In the genomic region with DNA sequence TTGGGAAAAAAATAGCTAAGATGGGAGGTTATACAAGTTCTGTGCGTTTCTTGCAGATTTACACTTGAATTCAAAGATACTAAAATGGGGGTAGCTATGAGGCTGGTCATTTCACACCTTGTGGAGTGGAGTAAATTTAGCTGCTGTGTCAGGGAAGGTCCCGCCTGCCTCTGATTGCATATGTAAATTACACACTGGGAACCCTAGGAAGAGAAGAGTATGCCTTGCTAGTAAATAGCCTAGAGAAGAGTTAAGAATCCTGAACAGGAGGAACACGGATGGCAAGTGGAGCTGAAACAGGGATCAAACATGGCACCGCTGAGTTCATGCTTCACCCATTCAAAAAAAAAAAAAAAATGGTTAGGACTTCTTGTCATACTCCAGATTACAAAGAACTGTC, we compare ENCODE assay signal across 19 mouse cellular contexts. TPM values are rescaled to one million over a fixed set of nuclear protein-coding genes. Genes with fewer than 3 reads are reported as not detected.
A peak's percentile ranks its signal among the peaks of the same experiment; 100 is the strongest.
DNase-seq lines count a peak whose midpoint lies in the region; ATAC-seq and TF ChIP-seq lines count a peak whose summit lies in the region.
"Had no signal": no experiment of that assay in that cellular context is flagged by ENCODE, and none has a peak within 500 bp of the region (broad histone marks: within the 10 kb centered on the region; RNA-seq: fewer than 3 reads in every experiment).

No protein-coding gene starts in this region.

- no peak for TF ChIP-seq CTCF in testis, adult 2 months (IDR thresholded peaks at IDR 0.05; ENCODE audit: control insufficient read depth, insufficient read depth, insufficient replicate concordance, low read depth, low read length)

- peak; percentile 55 for DNase-seq in heart, adult 11 months
- no peak for DNase-seq in heart, postnatal 4 days
- DNase-seq in testis, postnatal 14 days (ENCODE audit: low spot score), result no peak
- DNase-seq: adrenal gland, adult 8-10 months; adrenal gland, postnatal 14 days; adrenal gland, postnatal 36 days; cerebellum, adult 11-12 months; cerebellum, adult 2 months; cerebellum, adult 9-11 months; cerebellum, postnatal 25 days; forebrain, postnatal 0 days had no signal

- no peaks in the 10 kb centered on the region for H3K36me3 ChIP-seq in testis, adult 2 months (ENCODE audit: control insufficient read depth, insufficient read depth, low read length)
- H3K36me3 ChIP-seq: embryonic facial prominence, embryonic 12.5 days; forebrain, embryonic 15.5 days had no signal

- H3K4me1 ChIP-seq in testis, adult 2 months (ENCODE audit: control insufficient read depth, insufficient read depth, low read length), result peaks cover 8% of the 10 kb centered on the region

- no peak for ATAC-seq in megakaryocyte, adult 5-6 weeks (ENCODE audit: poor library complexity, severe bottlenecking)
- ATAC-seq: activated CD4-positive, CD25-positive, alpha-beta regulatory T cell, adult 4 months; forebrain, embryonic 13.5 days; forebrain, embryonic 15.5 days; forebrain, postnatal 0 days; Patski had no signal

- peak overlapping the region; percentile 16; the same call in 1 of the 2 replicates for H3K4me3 ChIP-seq in testis, adult 2 months (ENCODE audit: control insufficient read depth, low read depth, low read length)
- H3K4me3 ChIP-seq: embryonic facial prominence, embryonic 10.5 days; forebrain, embryonic 13.5 days had no signal

- no peaks in the 10 kb centered on the region for H3K27me3 ChIP-seq in testis, adult 2 months (ENCODE audit: control insufficient read depth, insufficient read depth, low read length)
- H3K27me3 ChIP-seq: embryonic facial prominence, embryonic 12.5 days; forebrain, embryonic 13.5 days; forebrain, embryonic 15.5 days; Patski had no signal

- TF ChIP-seq POLR2A in testis, adult 2 months (IDR thresholded peaks at IDR 0.05; ENCODE audit: control insufficient read depth, low read depth, low read length), result no peak

- no peak overlapping the region for H3K27ac ChIP-seq in testis, adult 2 months (ENCODE audit: control insufficient read depth, insufficient read depth, low read depth, low read length)
- H3K27ac ChIP-seq: embryonic facial prominence, embryonic 10.5 days; embryonic facial prominence, embryonic 12.5 days; forebrain, embryonic 13.5 days; forebrain, embryonic 15.5 days had no signal

RNA-seq across cellular contexts. Expression of gene Elovl5, which starts 1.4 kb away (rescaled TPM):
- 10 to 100 TPM; 64.3 to 67.8 TPM for total RNA-seq in heart, postnatal 4 days (2021)
- 54.1 and 74.7 TPM in 2 replicates for polyA plus RNA-seq in testis, adult 2 months (2012; rRNA removed)
- total RNA-seq in megakaryocyte, adult 5-6 weeks (2015), result 45.0 and 49.3 TPM in 2 replicates
- 52.0 and 52.8 TPM in 2 replicates for total RNA-seq in megakaryocyte, adult 5-6 weeks (2017)
